Mouse (Mus musculus): ENCODE data around the gene Xrcc5.

Xrcc5 gene

GRCm38 (mm10) chr1:72315447-72315846, 8.2 kb downstream of the Xrcc5 start:
- DNase-seq (ENCODE audit: low spot score): no peak

DNA sequence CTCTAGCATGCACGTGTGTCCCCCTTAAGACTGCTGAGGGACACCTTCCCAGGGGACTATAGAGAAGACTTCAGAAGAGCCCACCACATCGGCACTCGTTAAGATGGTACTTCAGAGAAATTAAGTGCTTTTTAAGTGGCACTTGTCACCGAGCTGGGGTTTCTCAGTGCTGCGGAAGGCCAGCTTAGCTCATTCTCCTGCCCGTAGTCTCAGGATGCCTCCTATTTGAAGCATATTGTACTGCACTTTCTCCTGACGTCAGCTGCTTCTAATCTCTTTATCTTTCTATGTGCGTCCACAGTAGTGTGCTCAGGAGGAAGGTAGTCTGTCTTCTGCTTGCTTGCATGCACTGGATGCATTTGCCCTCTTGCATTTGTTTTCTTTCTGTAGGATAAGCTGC, 9.2 kb downstream of the Xrcc5 start:
- DNase-seq (ENCODE audit: low spot score): no peak

- no peak for DNase-seq (ENCODE audit: low spot score)
Measured at GRCm38 (mm10) chr1:72316901-72317300, 9.7 kb downstream of the Xrcc5 start.

GRCm38 (mm10) chr1:72320759-72321158, 13.5 kb downstream of the Xrcc5 start:
- DNase-seq (ENCODE audit: low spot score): no peak

DNA sequence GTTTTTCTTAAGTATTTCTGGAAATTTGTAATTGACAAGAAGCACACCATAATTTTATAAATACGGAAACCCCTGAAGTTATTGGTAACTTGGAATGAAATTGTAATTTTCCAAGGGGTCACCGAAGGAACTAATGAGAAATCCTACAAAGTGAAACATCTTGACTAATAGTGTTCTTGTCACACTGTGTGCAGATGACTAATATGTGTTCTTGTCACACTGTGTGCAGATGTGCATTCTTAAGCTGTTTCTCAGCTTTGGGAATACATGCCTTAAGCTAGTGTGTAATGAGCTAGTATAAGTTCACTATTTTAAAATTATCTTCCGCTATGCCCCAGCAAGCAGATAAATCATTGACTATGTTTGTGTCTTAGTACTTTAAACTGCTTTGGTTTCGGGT, 16.0 kb downstream of the Xrcc5 start:
- DNase-seq (ENCODE audit: low spot score): no peak

DNA sequence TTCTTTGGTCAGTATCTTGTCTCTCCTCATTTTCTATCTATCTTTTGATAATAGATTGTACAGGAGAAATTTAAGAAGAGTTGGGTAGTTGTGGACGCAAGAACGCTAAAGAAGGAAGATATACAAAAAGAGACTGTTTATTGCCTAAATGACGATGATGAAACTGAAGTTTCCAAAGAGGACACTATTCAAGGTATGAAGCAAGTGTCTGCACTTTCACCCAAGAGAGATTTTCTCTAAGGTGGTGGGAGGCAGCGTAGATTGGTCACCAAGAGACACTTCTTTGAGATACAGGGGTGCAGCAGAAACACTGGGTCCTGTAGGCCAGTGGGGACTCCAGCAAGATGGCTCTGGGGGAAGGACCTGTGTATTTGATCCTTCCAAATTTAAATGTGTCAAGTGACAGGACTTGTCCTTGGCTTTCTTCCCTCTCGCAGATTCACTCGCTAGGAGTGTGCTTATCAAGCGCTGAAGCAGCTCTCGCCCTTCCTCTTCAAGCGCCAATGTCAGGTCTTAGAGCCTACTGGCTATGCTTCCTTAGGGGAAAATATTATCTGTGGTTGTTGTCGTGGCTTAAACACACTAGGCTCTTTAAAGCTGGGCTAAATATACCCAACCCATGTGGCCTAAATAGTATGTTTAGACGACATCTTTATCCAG, 19.1 kb downstream of the Xrcc5 start:
- no peak for DNase-seq (ENCODE audit: low spot score)

DNA sequence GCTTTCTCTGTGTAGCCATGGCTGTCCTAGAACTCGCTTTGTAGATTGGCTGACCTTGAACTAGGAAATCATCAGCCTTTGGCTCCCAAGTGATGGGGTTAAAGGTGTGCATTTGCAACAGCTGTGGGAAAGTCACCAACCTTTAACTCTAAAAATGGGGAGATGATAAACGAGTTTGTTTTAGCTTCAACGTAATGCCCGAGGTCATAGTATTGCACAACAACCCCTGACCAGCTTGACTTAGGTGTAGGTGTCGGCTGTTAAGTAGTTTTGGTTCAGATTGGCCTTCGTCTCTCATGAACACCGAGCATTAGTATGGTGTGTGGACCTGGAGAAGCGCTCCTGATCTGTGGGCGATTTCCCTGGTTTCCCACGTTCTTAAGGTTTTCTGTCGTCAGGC, 27.6 kb downstream of the Xrcc5 start:
- no peak for DNase-seq (ENCODE audit: low spot score)

- no peak for DNase-seq (ENCODE audit: low spot score)
Measured at GRCm38 (mm10) chr1:72336780-72337179, 29.6 kb downstream of the Xrcc5 start.

- no peak for DNase-seq (ENCODE audit: low spot score)
Measured at GRCm38 (mm10) chr1:72338341-72338740, 31.1 kb downstream of the Xrcc5 start.

- no peak for DNase-seq (ENCODE audit: low spot score)
Measured at GRCm38 (mm10) chr1:72347873-72348272, 40.7 kb downstream of the Xrcc5 start.

DNA sequence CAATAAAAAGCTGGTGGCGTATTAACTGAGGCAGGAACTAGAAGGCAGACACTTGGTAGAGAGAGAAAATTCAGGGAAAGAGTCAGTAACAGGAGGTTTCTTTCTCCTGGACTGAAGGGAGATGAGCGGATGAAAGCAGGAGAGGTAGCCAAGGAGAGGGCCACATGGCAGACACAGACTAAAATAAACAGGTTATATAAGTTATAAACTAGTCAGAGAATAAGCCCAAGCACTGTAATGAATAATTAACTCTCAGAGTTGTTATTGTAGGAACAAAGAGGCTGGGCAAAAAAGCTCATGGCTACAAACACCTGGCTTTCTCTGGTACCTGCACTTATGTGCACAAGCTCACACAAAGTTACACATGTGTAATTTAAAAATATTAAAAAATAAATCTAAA, 47.6 kb downstream of the Xrcc5 start:
- no peak for DNase-seq (ENCODE audit: low spot score)

DNA sequence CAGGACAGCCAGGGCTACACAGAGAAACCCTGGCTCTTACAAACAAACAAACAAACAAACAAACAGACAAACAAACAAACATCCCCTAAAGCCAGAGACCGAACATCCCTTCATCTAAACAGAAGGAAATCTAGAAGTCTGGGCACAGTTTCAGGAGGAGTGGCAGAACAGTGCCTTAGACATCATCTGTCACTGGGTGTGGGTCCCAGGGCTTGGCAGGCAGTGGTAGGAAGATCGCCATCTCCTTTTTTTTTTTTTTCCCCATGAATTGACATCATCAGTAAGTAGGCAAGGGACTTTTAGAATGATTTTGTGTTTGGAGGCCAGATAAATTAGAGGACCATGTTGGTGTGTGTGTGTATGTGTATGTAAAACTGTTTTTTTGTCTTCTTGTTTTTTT, 51.0 kb downstream of the Xrcc5 start:
- DNase-seq (ENCODE audit: low spot score): no peak

- DNase-seq (ENCODE audit: low spot score): no peak
Measured at GRCm38 (mm10) chr1:72359462-72359861, 52.2 kb downstream of the Xrcc5 start.

GRCm38 (mm10) chr1:72360809-72361208, 53.6 kb downstream of the Xrcc5 start:
- no peak for DNase-seq (ENCODE audit: low spot score)

GRCm38 (mm10) chr1:72364661-72365060, 57.4 kb downstream of the Xrcc5 start:
- DNase-seq (ENCODE audit: low spot score): no peak

GRCm38 (mm10) chr1:72372512-72372911, 65.3 kb downstream of the Xrcc5 start:
- DNase-seq (ENCODE audit: low spot score): no peak

DNA sequence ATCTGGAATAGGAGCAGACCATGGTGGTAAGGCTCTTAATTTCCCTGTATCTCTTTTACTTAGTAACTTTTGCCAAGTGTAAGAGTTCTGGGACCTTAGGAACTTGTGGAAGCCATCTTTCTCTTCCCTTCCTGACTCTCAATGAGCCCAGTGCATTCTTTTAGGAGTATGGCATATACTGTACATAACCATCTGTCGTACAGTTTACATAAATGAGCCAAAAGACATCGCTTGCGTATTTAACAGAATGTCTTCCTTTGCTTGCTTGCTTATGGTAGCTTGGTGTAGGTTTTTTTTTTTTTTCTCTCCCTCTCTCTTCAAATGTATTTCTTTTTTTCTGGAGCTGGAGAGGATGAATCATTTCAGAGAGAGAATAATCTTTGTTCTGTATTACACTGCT, 65.7 kb downstream of the Xrcc5 start:
- no peak for DNase-seq (ENCODE audit: low spot score)

- no peak for DNase-seq (ENCODE audit: low spot score)
Measured at GRCm38 (mm10) chr1:72373648-72374047, 66.4 kb downstream of the Xrcc5 start.

GRCm38 (mm10) chr1:72374049-72374448, 66.8 kb downstream of the Xrcc5 start:
- DNase-seq (ENCODE audit: low spot score): no peak

GRCm38 (mm10) chr1:72378151-72378550, 70.9 kb downstream of the Xrcc5 start:
- no peak for DNase-seq (ENCODE audit: low spot score)

DNA sequence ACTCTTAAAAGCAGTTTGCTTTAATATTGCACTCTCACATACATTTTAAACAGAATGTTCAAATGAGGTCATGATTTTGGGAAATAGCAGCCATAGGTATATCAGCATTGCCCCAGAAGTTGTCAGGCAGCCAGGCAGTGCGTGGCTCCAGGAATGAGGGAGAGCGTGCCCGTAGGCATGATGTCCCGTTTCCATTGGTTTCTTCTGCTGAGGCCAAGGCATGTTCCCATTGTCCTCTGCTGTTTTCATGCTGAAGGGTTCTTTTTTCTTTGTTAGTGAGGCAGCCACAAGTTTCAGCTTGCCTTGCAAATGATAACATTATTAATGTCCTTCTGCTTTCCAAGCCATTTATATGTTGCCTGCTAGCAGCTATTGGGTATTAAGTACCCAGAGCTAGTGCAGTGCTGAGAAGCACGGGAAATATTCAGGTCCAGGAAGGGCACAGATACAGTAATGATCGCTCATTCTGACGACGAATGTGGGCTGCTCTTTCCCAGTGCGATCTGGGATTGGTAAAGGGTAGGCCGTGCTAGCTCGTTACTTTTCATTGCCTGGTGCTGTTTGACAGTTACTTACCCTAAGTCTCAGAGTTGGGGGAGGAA, 72.6 kb downstream of the Xrcc5 start:
- no peak for DNase-seq (ENCODE audit: low spot score)

DNA sequence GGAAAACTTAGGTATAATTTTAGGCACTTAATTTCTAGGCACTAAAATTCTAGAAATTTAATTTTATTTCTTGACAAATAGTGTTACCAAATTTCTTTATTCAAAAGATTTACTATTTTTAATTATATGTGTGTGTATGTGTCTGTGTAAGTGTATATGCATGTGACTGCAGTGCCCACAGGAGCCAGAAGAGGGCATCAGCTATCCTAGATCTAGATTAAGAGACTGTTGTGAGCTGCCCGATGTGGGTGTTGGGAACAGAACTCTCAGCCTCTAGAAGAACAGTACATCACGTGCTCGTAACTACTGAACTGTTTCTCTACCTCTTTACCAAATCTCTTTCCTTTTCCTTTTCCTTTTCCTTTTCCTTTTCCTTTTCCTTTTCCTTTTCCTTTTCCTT, 73.3 kb downstream of the Xrcc5 start:
- no peak for DNase-seq (ENCODE audit: low spot score)

DNA sequence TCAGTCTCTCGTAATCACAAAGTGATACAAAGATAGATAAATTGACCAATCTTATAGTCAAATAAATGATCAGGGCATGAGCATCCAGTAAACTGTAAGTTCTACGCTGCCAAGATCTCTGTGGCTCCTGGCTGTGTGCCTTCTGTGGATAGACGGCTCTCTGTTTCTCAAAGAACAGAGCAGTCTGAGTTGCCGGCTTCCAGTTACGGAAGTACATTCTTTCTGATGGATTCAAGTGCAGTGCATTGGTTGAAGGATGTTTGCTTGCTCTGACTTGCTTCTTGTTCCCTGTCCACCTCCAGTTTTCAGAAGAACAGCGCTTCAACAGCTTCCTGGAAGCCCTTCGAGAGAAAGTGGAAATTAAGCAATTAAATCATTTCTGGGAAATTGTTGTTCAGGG, 75.8 kb downstream of the Xrcc5 start:
- no peak for DNase-seq (ENCODE audit: low spot score)

DNA sequence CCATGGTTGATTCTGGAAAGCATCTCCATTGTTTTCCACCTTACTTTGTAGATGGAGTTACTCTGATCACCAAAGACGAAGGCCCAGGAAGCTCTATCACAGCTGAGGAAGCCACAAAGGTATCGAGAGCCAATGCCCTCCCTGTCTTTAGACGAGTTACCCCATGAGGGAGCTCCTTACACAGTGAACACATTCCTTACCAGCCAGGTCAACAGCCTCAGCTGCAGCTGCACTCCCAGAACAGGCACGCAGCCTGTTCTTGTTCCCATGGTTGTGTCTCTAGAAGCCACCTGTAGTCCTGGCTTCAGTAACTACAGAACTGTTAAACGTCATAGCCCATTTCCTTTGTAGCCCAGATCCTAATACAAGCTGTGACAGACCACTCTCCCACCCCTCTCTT, 76.4 kb downstream of the Xrcc5 start:
- DNase-seq (ENCODE audit: low spot score): no peak
